Mouse (Mus musculus): ENCODE measurements at regions not wholly inside any gene's neighbourhood (a gene's known extent, or its start where the extent isn't known, plus 50 kb on each side); places are given as distances from the start of the nearest gene placed in this dataset.

DNA sequence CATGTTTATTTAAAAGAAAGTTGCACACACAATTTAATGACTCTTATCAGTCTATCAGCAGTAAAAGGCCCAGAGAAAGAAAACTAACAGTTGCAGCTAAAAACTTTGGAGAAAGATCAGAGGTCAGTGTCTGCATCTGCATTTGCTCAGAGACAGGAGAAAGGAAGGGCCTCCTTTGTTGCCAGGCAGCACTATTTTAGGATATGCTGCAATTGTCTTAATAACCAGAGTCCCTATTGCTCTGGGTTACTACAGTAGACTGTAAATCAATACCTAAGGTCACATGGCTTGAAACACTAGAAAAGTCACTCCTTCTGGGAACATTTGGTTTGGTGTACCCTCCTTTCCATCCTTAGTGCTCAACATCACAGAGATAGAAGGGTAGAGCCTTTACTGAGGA lies 175.7 kb downstream of the Hdgfl1 start:
- Histone ChIP-seq H3K9me3 (replicated peaks; ENCODE audit: insufficient read depth, low read length) (no peaks in the 10 kb centered on the region), H3K79me2 (ENCODE audit: control insufficient read depth, insufficient read depth, low read length, poor library complexity) (no peaks in the 10 kb centered on the region), H3K4me3 (ENCODE audit: control insufficient read depth in 1 of 2, insufficient read depth in 1 of 2, low read depth in 2 of 2, low read length in 2 of 2) (no peak overlapping the region), H3K27ac (ENCODE audit: control insufficient read depth, low read depth, low read length) (no peak overlapping the region), H3K36me3 (ENCODE audit: control insufficient read depth in 1 of 2, insufficient read depth in 2 of 2, low read length in 2 of 2) (no peaks in the 10 kb centered on the region), H3K27me3 (ENCODE audit: control insufficient read depth in 1 of 2, insufficient read depth in 2 of 2, low read length in 2 of 2) (no peaks in the 10 kb centered on the region), H3K9ac (ENCODE audit: control insufficient read depth, low read depth, low read length, poor library complexity, severe bottlenecking) (no peak overlapping the region), H3K4me1 (ENCODE audit: control insufficient read depth in 1 of 2, insufficient read depth in 2 of 2, low read length in 2 of 2) (no peaks in the 10 kb centered on the region)
- TF ChIP-seq ZKSCAN1 (IDR thresholded peaks at IDR 0.05; ENCODE audit: low read depth, low read length) (no peak), MEF2A (IDR thresholded peaks at IDR 0.05; ENCODE audit: extremely low read depth, insufficient replicate concordance, low read depth, low read length, poor library complexity, severe bottlenecking) (no peak), EP300 (IDR thresholded peaks at IDR 0.05; ENCODE audit: low read depth in 1 of 2, low read length in 2 of 2) (no peak), USF2 (IDR thresholded peaks at IDR 0.05; ENCODE audit: borderline replicate concordance in 1 of 2, insufficient read depth in 1 of 2, low read depth in 1 of 2, low read length in 2 of 2) (no peak), ZNF384 (IDR thresholded peaks at IDR 0.05; ENCODE audit: low read depth, low read length) (no peak), TAL1 (IDR thresholded peaks at IDR 0.05; ENCODE audit: low read length) (no peak), CHD2 (IDR thresholded peaks at IDR 0.05; ENCODE audit: low read length) (no peak), MAFK (IDR thresholded peaks at IDR 0.05; ENCODE audit: borderline replicate concordance, low read depth, low read length) (no peak), POLR2AphosphoS5 (IDR thresholded peaks at IDR 0.05; ENCODE audit: borderline replicate concordance, low read depth, low read length) (no peak), CTCF (IDR thresholded peaks at IDR 0.05 in 2 of 3, conservative IDR thresholded peaks at IDR 0.05 in 1 of 3; ENCODE audit: control insufficient read depth in 1 of 3, insufficient read depth in 1 of 3, low read depth in 2 of 3, low read length in 3 of 3, poor library complexity in 1 of 3, severe bottlenecking in 1 of 3) (no peak), ELF1 (IDR thresholded peaks at IDR 0.05; ENCODE audit: low read depth, low read length) (no peak), GABPA (IDR thresholded peaks at IDR 0.05; ENCODE audit: low read depth, low read length) (no peak), MAX (IDR thresholded peaks at IDR 0.05; ENCODE audit: low read length) (no peak), NELFE (IDR thresholded peaks at IDR 0.05; ENCODE audit: low read depth, low read length) (no peak), POLR2AphosphoS2 (IDR thresholded peaks at IDR 0.05; ENCODE audit: low read length) (no peak), UBTF (IDR thresholded peaks at IDR 0.05; ENCODE audit: borderline replicate concordance, insufficient read depth, low read depth, low read length) (no peak), TBP (IDR thresholded peaks at IDR 0.05; ENCODE audit: low read depth, low read length) (no peak), ZC3H11A (IDR thresholded peaks at IDR 0.05; ENCODE audit: low read depth, low read length) (no peak)
- no peak for DNase-seq (ENCODE audit: low read depth, low spot score)

DNA sequence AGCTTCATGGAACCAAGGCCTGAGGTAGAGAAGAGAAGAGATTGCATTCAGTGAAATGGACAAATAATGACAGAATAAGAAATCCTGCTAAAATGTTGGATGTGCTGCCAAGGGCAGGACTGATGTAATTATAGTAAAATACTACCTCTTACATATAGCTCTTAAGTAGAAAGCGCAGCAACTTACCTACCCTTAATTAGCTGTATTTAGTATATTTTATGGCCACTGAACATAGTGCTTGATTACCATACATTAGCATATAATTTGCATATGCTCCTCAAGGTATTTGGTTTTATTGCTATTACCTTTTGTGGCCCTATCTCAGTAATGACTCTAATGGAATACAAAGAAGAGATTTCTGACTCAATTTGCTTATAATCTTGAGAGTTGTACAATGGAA lies 176.2 kb downstream of the Hdgfl1 start:
- no peaks in the 10 kb centered on the region for H3K4me1 ChIP-seq (ENCODE audit: control insufficient read depth in 1 of 2, insufficient read depth in 2 of 2, low read length in 2 of 2)
- H3K4me3 ChIP-seq (ENCODE audit: control insufficient read depth in 1 of 2, insufficient read depth in 1 of 2, low read depth in 2 of 2, low read length in 2 of 2) = no peak overlapping the region
- no peaks in the 10 kb centered on the region for H3K9me3 ChIP-seq (replicated peaks; ENCODE audit: insufficient read depth, low read length)
- H3K27me3 ChIP-seq (ENCODE audit: control insufficient read depth in 1 of 2, insufficient read depth in 2 of 2, low read length in 2 of 2) = no peaks in the 10 kb centered on the region
- H3K27ac ChIP-seq (ENCODE audit: control insufficient read depth, low read depth, low read length) = no peak overlapping the region
- H3K9ac ChIP-seq (ENCODE audit: control insufficient read depth, low read depth, low read length, poor library complexity, severe bottlenecking) = no peak overlapping the region
- no peaks in the 10 kb centered on the region for H3K36me3 ChIP-seq (ENCODE audit: control insufficient read depth in 1 of 2, insufficient read depth in 2 of 2, low read length in 2 of 2)
- no peak for DNase-seq (ENCODE audit: low read depth, low spot score)
- TF ChIP-seq JUND (IDR thresholded peaks at IDR 0.05; ENCODE audit: low read depth, low read length) (no peak), ZKSCAN1 (IDR thresholded peaks at IDR 0.05; ENCODE audit: low read depth, low read length) (no peak), E2F4 (IDR thresholded peaks at IDR 0.05; ENCODE audit: borderline replicate concordance, low read depth, low read length) (no peak), CHD1 (IDR thresholded peaks at IDR 0.05; ENCODE audit: low read depth, low read length) (no peak), MYC (IDR thresholded peaks at IDR 0.05; ENCODE audit: low read depth, low read length) (no peak), MXI1 (IDR thresholded peaks at IDR 0.05; ENCODE audit: low read depth, low read length) (no peak), UBTF (IDR thresholded peaks at IDR 0.05; ENCODE audit: borderline replicate concordance, insufficient read depth, low read depth, low read length) (no peak), ZNF384 (IDR thresholded peaks at IDR 0.05; ENCODE audit: low read depth, low read length) (no peak), CHD2 (IDR thresholded peaks at IDR 0.05; ENCODE audit: low read length) (no peak), ZC3H11A (IDR thresholded peaks at IDR 0.05; ENCODE audit: low read depth, low read length) (no peak), RCOR1 (IDR thresholded peaks at IDR 0.05; ENCODE audit: low read depth, low read length) (no peak)
- H3K79me2 ChIP-seq (ENCODE audit: control insufficient read depth, insufficient read depth, low read length, poor library complexity) = no peaks in the 10 kb centered on the region

Measured in MEL (cell line).